Mouse (Mus musculus) kidney, postnatal 4 days (tissue): Measurements from ENCODE around the gene Scfd2.
A peak's percentile ranks its signal among the peaks of the same experiment; 100 is the strongest.

Source experiments
- DNase-seq, 2 experiments: peaks; one replicate each; pipeline ENCODE4 v3.0.0; 2021; ENCODE audit warnings: mixed read lengths in 2 of 2

Scfd2 gene

DNA sequence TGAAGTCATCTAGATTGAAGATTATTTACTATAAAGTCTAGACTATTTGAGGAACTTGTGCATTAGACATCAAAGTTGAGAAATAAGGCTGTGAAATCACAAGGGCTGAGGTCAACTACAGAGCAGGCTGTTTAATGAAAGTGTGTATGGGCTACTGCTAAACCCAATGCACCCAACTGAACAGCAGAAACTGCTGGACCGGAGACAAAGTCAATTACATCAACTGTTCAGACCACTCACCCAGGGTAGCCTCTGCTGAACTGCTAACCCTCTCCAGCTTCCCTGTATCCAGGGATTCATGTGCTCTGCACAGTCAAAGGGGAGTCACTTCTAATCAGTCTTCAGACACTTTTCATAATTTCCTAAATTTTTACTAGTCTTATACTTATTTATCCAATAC is 292.2 kb downstream of the Scfd2 start:
- DNase-seq, result no peak

DNA sequence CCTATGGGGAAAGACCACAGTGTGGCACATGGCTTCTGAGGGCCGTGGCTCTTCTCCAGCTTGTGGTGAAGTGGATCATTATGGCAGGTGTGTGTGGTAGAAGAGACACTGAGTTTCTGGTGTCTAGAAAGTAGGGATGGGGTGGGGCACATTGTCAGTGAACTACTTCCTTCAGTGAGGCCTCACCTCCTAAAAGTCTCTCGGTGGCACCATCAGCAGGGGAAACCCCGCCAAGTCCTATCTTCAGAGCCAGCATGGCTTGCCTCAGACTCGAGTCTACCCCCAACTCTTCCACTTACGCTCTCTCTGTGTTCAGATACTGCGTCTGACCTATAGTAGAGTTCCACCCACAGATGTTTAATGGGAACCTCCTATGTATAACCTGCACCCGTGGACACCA is 297.8 kb downstream of the Scfd2 start:
- no peak for DNase-seq

DNA sequence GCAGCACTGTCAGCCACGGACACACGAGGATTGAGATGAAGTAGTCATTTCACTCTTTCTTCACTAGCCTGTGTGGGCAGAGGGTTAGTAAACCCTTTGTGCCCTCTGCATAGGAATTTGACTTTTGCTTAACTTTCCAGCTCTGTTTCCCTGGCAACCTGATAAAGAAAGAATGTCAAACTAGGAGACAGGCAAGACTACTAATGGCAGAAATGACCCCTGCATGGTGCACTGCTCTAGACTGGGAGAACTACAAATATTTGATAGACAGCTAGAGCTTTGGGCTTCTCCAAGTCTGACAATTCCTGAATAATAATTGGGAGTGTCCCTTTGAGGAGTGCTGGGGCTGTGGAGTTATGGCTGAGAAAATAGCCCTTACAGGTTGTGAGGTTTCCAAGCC is 301.0 kb downstream of the Scfd2 start:
- no peak for DNase-seq

DNA sequence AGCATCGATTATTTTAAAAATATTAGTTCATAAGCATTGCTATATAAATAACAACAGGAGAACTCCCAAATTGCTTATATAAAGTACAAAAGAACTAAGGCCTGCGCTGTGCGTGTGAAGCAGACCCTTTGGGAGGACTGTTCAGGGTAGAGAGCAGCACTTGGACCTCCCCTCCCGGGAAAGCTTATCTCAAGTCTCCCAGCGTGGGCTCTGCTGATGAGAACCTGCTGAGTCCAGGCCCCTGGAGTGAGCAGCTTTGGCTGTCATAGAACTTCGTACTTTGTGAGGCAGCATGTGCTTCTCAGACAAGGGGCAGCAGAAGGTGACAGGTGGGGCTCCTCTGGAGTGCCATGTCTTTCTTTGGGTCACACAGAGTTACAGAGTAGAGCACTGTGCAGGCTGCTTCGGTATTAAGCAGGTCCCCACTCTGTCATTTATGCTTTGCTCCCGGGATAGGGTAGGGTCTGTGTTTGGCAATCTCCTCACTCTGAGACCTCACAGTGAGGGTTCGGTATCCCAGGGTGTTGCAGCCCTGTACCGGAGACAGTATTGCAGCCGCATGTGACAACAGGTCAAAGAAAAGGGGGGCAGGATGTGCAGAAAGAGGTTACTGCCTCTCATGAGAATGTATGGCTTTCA is 301.7 kb downstream of the Scfd2 start:
- DNase-seq, result no peak

DNA sequence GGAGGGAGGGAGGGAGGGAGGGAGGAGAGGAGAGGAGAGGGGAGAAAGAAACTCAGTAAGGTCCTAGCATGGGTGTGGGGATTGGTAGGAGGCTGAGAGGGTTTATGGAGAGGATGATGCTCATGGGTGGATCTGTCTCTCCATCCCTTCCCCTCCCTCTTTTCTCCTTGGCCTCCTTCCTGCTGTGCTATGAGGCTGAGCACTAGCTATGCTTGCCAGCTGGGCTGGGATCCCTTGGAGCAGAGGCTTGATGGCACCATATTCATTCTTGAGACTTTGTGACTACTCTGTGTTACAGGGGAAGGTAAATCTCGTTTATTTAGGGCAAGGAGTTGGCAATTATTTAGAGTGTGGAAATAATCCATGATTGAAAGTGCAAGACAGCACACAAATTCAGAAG is 302.6 kb downstream of the Scfd2 start:
- DNase-seq, result no peak

DNA sequence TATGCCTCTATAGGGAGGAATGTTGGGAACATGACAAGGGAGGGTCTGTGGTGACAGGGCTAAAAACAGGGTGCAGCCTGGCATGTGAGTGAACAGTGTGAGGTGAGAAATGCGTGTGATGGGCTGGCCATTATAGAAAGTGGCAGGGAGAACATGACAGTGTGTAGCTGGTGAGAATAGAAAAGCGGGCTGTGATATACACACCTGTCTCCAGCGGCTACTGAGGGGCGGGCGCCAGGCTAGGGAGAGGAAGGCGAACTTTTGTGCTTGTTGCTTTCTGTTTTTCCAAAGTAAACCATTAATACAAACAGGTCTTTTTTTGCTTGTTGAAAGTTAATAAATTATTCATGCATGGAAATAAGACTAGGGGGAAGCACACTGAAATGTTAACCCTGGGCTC is 304.2 kb downstream of the Scfd2 start:
- DNase-seq, result peak in 1 of 2 experiments; percentile 55

DNA sequence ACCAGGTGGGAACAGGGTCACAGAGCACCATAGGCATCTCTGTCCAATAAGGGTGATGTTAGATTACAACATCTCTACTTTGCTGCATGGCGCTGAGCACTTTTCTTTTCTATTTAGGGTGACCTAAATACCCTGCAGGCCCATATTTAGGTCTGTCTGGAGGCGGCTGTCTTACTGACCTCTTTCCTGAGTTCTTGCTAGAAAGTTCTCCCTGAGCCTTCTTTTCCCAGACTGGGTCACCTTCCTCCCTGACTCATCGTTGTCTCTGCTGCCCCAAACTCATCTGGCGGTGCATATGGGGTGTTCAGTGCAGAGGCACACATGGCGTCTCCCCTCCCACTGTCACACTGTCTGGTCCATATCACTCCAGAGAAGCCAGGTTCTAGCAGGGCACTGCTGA is 305.4 kb downstream of the Scfd2 start:
- DNase-seq, result no peak

DNA sequence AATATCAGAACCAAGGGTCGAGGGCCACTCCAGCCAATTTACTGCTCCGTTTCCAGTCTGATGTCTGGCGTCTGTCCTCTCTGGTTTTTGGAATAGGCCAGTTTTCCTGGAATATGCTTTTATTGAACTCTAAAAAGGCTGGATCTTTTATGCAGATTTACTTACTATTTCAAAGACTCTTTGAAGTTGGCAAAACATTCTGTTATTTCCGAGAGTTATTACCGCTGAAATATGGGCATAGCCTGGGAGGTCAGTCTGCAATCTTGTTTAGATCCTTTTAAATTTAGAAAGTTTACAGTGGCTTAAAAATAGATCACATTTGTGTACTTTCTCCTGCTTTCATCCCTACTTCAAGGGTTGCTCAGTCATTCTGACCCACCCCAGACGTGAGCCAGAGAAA is 307.1 kb downstream of the Scfd2 start:
- no peak for DNase-seq

DNA sequence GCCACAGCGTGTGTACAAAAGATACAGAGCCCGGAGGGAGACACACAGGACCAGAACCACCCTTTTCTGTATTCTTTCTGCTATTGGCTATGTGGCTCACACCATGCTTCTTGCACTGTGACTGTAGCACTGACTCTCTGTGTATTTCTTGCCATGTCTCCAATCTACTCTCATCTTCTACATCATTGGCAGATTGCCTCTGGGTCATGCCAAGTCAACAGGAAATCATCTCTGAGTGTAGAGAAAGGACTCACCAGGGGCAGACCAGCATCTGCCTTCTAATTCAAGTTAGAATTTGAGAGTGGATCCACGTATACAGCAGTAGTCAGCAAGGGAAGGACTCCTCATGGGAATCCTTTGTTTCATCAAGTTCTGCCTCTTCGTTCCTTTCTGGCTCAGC is 308.9 kb downstream of the Scfd2 start:
- no peak for DNase-seq

DNA sequence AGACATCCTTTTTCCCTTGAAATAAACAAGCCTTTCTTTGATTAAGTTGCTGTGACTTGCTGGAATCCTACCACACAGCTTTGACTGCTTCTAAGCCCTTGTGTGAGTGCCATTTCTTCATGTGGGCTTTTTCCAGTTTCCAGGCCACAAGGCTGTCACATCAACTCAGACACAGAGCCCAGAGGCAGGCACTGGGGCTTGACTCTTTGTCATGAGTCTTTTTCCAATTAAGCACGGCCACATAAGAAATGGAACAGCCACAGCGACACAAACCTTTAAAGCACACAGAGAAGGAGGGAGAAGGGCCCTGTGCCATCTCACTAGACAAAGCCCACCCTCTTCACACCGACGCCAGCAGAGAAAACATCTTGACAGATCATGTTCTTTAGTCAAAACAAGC is 313.0 kb downstream of the Scfd2 start:
- DNase-seq, result no peak

DNA sequence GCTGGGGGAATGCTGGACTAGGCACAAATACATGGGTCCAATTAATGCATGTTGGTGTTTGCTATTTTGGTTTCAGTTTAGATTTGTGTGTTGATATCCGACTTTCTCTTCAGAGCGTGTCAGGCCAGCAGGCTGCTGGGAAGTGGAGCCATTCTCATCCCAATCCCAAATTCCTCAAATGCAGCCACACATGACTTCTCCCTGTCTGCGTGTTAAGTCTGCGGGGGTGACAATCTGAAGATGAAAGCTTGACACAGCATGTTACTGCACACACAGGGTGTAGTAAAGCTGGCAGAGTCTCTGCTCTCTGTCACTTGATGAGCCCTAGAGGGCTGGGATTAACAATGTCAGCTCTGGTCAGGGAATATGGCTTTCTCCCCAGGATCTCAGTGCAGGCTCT is 316.4 kb downstream of the Scfd2 start:
- peak; percentile 29 to 58 for DNase-seq

DNA sequence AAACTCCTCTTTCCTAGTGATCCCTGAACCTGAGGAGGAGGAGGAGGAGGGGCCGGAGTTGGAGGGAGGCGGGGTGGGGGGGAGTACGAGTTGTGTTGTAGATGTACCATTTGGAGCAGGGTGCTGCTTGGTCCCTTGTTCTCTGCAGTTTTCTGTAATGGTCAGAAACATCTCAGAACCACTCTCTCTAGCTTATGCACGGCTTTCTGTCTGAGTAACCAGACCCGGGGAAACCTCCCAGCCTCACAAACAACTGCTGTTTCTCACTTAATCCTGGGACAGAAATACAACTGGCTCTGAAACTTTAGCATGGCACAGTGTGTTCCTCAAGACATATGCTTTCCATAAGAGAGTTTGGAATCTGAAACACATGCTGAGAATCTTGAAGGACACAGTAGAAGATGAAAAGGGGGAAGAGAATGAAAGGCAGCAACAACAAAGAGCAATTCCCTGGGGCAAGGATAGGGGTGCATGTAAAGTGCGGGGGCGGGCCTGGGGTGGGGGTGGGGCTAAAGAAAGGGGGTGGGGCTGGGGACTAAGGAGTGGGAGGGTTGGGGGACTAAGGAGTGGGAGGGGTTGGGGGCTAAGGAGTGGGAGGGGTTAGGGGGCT is 317.0 kb downstream of the Scfd2 start:
- DNase-seq, result peak in 1 of 2 experiments; percentile 31

DNA sequence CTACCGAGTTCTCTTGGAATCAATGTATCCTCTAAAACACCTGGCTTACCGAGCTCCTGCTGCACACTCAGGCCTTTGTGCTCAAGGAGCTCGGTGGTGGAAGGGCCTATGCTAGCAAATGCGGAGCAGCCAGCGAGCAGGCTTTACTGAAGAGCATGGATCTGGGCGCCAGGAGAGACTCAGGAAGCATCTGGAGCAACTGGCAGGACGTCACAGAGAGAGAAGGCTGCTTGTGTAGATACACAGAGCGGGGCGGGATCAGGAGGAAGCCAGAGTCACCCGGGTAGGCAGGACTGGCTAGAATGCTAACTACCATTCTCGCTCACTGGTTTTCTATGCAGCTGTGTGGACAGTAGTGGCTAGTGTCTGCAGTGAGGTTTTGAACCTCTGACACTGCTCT is 320.2 kb downstream of the Scfd2 start:
- peak in 1 of 2 experiments; percentile 47 for DNase-seq

DNA sequence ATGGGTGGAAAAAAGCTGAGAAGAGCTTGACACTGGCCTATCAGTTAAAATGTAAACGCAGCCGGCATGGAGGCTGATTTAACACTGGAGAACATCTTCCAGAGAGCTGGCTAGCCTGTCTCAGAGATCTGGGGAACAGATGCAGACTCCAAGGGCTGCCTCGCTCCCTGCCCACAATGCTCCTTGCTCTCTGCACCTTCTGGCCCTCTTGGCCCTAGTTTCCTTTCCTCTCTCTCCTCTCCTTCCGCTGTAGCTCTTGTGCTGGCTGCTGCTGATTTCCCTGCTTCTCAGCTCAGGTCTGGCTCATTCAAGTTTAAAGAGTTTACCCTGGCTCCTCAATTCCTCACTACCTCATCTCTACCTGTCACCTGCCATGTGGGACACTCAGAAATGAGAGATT is 321.9 kb downstream of the Scfd2 start:
- DNase-seq, result no peak

DNA sequence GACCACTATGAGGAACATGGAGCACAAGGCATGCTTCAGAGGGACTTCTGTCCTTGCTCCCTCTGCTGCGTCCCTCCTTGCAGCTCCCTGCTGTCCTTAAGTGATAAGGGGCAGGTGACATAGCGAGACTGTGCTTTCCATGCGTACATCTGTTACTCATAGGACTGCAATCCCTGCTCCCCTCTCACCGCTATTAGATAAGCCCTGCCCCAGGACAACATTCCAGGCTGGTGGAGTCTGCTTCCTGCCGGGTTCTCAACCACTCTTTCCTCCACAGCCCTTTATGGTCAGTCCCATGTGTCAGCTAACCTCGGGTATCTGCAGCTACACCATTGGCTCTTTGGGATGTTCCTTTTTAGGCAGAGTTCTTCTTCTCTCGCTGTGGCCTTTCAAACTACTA is 323.1 kb downstream of the Scfd2 start:
- DNase-seq, result no peak

DNA sequence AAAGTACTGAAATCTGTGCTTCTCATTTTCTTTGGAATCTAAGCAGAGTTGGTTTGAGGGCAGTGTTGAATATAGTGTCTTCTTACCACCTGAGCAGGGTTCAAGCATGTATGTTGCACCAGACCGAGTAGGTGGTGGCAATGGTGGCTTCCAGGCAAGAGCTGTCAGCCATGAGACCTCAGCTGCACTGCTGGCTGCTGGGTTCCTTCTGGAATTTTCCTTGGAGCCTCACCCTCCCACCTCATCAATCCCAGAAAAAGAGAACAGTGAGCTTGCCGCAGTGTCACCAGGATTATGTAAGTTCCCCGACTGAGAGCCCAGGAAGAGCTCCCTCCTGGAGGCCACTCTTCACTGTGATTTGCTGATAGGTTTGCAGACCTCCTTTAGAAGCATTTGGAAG is 324.4 kb downstream of the Scfd2 start:
- no peak for DNase-seq

DNA sequence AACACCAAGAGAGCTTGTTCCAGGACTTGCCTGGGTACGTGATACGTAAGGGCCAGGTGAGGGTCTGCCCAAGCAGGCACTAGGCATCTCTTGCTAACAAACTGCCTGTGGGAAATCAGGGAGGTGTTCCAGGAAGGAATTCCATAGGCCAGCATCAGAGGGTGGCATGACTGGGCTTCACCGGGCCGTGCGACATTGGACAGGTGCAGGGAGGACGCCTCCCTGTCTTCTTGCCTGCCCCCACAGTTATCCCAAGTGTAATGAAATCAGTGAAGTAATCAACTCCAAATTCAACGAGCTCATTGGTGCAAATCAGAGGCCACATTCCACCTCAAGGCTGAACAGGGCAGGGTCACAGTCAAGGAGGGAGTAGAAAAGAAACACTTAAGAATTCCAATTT is 324.9 kb downstream of the Scfd2 start:
- DNase-seq, result peak; percentile 41 to 66

DNA sequence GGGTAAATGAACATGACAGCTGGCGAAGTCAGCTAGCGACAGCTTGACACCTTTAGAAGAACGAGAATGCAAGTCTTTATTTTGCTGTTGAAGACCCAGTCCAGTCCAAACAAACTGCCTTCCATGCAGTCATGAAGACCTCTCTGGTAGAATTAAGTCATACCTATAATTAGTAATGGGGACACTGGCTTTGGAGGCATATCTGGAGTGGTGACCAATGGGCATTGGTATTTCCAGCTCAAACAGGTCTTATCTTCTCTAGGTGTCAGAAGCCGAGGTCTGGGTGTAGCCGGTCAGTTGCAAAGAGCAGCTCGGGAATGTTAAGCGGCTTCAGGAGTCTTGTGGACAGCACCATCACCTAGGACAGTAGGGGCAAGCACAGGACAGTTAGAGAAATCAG is 325.5 kb downstream of the Scfd2 start:
- no peak for DNase-seq

DNA sequence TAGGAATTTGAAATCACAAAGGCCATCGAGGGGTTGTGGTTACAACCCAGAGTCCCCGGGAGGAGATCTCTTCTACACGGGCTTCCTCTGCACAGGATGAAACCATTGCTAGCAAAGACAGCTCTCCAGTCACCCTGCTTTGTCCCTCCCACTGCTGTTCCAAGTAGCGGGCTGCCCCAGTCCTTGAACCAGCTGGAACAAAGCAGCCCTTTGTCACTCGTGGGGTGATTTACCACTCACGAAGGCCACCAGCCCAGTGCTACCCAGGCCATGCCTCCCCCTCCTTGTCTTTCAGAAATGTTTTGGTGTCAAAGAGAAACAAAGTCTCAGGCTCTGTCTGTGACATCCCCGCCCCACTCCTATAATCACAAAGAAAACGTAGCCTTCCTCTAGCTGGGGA is 326.1 kb downstream of the Scfd2 start:
- DNase-seq, result no peak

DNA sequence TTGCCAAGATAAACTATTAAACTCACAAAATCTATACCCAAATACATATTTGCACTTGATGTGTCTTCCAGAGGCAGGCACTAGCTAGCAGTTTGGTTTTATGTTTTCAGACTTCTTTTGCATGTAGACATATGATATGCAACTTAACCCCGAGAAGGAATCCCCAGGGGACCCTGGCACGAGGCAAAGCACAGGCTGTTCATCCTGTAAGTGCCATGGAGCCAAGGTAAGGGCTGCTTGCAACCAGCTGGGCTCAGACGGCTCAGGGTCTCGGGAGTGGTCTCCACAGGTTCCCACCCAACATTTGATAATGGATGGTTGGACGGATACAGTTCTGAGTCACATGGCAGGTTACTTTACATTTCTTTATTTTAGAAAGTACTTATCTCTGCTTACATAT is 327.1 kb downstream of the Scfd2 start:
- DNase-seq, result no peak

DNA sequence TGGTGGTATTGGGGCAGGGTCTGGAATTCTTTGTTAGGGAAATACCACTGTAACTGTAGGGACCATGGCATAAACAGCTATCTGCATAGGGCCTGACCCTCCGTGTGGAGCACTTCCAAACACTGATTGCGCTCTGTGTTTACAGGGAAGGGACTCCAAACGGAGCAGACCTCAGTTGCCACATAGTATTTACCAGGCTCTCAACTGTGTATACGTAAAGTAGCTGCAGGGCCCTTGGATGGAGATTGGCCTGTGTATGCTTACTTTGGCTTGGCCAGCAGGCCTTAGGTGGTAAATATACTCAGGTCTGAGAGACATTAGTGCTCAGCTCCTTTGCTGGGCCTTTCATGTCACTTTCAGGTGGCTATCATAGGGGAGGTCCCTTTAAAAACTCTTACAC is 329.0 kb downstream of the Scfd2 start:
- DNase-seq, result no peak

DNA sequence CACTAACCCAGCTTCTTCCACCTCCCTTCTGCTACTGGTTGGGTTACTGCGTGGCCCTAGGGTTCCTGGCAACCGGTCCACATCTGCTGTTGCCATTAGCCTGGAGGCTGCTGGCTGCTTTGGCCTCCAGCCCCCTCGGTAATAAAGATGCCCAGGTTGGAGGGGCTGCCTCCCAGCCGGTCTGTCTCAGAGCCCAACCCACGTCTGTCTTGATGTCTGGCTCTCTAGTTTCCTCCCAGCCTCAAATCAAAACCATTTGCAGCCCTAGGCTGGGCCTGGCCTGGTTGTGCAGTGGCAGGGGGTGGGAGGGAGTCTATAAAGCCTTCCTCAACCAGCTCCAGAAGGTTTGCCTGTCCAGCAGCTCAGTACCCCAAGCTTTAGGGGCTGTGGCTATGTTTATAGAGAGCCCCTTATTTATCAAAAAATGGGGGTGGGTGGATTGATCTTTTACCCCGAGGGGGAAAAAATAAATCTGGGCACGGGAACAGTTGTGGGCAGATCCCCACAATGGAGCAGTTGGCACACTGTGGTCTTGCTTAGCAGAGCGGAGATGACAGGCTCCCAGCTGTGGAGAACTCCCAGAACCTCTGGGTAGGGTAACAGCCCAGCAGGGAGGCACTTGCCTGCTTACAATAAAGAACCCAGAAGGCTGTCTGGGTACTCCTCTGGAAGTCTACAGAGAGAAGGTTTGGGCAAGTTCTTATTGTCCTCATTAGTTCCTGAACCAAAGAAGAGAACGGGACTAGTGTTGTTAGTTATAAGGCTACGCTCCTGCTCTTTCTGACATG is 329.8 kb downstream of the Scfd2 start:
- no peak for DNase-seq

DNA sequence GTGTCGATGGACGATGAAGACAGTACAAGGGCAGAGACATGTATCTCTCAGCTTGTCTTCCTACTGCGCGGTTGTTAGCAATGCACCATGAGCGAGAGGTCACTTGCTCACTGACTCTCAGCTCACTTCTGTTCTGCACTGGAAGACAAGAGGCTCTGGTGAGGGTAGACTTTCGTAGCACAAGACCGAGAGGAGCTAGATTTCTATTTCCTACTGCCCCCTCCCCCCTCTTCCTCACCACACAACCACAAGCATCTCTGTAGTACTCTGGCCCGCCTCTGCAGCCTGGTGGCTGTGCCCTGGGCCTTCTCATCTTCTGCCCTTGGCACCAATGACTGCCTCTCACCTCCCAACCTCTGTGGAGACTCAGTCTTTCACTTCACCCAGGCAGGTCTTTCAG is 331.1 kb downstream of the Scfd2 start:
- no peak for DNase-seq

DNA sequence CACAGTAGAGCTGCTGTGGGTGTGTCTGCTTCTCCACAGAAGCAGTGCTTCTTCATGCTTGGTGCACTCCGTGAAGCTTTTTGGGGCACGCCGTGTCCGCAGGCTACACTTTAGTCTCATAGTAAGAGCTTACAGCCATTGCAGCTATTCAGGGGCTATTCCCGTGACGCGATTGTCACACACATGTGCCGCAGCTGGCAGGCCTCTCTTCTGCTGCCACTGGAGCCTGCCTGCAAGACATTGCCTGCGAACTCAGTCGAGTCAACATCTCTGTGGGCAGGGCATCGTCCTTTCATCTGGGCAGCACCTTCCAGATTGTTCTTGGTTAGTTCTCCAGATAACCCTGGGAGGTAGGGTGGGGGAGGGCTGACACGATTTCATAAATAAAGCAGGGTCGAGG is 331.8 kb downstream of the Scfd2 start:
- DNase-seq, result no peak
